ENCODE assay signal across 20 mouse cellular contexts in genomic region chr2:49997216-49997615, GRCm38 (mm10).
"Had no signal": no experiment of that assay in that cellular context is flagged by ENCODE, and none has a peak within 500 bp of the region (broad histone marks: within the 10 kb centered on the region; RNA-seq: fewer than 3 reads in every experiment).

No protein-coding gene starts in this region.

- H3K4me3 ChIP-seq: kidney, embryonic 15.5 days; left cerebral cortex, adult 2 months; liver, embryonic 13.5 days; midbrain, embryonic 12.5 days; myocyte; neural tube, embryonic 13.5 days; stomach, embryonic 15.5 days had no signal

- ATAC-seq: midbrain, embryonic 16.5 days had no signal

- DNase-seq: kidney, adult 11 months; kidney, adult 8-10 months; kidney, postnatal 10 days; kidney, postnatal 36 days; liver, embryonic 13.5 days; lung, adult 2 months; lung, postnatal 14 days; lung, postnatal 4 days; retina, postnatal 1 day; right cerebral cortex, postnatal 25 days; spleen, adult 18-20 months; thymus, adult 18-20 months; thymus, postnatal 36 days had no signal

- H3K36me3 ChIP-seq: kidney, embryonic 15.5 days; liver, embryonic 13.5 days; midbrain, embryonic 12.5 days; neural tube, embryonic 13.5 days; stomach, embryonic 15.5 days had no signal

- H3K9ac ChIP-seq: kidney, embryonic 15.5 days; liver, embryonic 13.5 days; midbrain, embryonic 12.5 days; neural tube, embryonic 13.5 days; stomach, embryonic 15.5 days had no signal

- H3K27ac ChIP-seq: kidney, embryonic 15.5 days; left cerebral cortex, adult 2 months; liver, embryonic 13.5 days; midbrain, embryonic 12.5 days; neural tube, embryonic 13.5 days; stomach, embryonic 15.5 days had no signal

- H3K4me1 ChIP-seq: liver, embryonic 13.5 days; midbrain, embryonic 12.5 days; stomach, embryonic 15.5 days had no signal

- H3K9me3 ChIP-seq: kidney, embryonic 15.5 days; liver, embryonic 13.5 days; midbrain, embryonic 12.5 days; neural tube, embryonic 13.5 days; stomach, embryonic 15.5 days had no signal

- H3K4me2 ChIP-seq: kidney, embryonic 15.5 days; liver, embryonic 13.5 days; midbrain, embryonic 12.5 days; neural tube, embryonic 13.5 days; stomach, embryonic 15.5 days had no signal

- H3K27me3 ChIP-seq: kidney, embryonic 15.5 days; liver, embryonic 13.5 days; midbrain, embryonic 12.5 days; neural tube, embryonic 13.5 days; stomach, embryonic 15.5 days had no signal
